Mouse (Mus musculus) heart, postnatal 36 days (tissue): Measurements from ENCODE around the gene Cend1. TPM values are rescaled to one million over a fixed set of nuclear protein-coding genes. Genes with fewer than 3 reads are reported as not detected.
A peak's percentile ranks its signal among the peaks of the same experiment; 100 is the strongest.

Source experiments
- DNase-seq, 2 experiments: peaks; one replicate each; pipeline ENCODE4 v3.0.0; 2021 to 2022
- intact Hi-C: fragments of 180-260 bp; cut with DNase I; formaldehyde crosslinking; loops from one replicate; pipeline ENCODE4 v1.15.1; 2025
- total RNA-seq, 2 experiments: library from RNA; stranded (reverse); gene quantifications; 2 replicates each; pipeline ENCODE4 v1.2.3; 2021

Gene Cend1
- total RNA-seq, 2 experiments from 2014 or later, result 0.80 to 1.5 TPM

DNA sequence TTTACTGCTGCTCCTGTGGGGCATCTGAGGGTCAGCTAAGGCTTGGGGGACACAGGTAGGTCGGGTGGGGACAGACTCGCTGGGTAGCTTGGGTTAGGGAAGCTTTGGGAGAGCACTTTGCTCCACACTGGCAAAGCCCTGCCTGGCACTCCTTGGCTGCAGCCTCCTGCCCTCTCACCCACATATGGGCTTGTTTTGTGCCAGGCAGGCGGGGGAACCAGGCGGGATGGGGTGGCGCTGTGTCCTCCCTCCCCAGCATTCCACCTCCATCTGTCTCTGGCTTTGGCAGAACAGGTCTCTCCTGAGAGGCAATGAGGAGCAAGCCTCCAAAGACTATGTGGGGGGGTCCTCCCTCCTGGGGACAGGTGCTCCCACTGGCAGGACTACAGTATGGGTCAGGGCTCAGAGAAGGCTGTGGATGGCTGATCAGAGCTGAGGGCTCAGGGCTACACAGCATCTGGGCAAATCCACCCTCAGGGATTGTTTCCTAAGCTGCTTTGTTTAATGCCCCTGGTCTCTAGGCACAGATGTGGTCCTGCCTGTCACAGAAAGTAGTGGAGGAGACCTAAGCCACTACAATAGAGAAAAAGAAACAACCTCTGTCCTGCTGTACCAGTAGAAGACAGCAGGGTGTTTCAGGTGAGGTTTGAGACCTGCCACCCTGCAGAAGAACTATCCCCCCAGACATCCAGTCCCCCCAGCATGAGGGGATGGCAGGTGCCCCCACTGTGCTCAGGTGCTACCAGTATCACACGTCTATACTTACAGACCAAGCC is 3.6 kb upstream of the Cend1 start:
- intact Hi-C loops, result no loop called here
- peak in 1 of 2 experiments; percentile 62 for DNase-seq

- intact Hi-C loops, result no loop called here
- peak in 1 of 2 experiments; percentile 58 for DNase-seq
These were observed 2.9 kb upstream of the Cend1 start for GRCm38 (mm10) chr7:141432186-141432611.

- intact Hi-C loops, result no loop called here
- no peak for DNase-seq
These were observed 2.3 kb upstream of the Cend1 start for GRCm38 (mm10) chr7:141431434-141432185.

GRCm38 (mm10) chr7:141430585-141431240 is 1.4 kb upstream of the Cend1 start:
- intact Hi-C loops, result no loop called here
- no peak for DNase-seq

- no peak for DNase-seq
- intact Hi-C loops, result no loop called here
These were observed 721 bp upstream of the Cend1 start for GRCm38 (mm10) chr7:141429840-141430584.

GRCm38 (mm10) chr7:141428701-141429100 is 590 bp downstream of the Cend1 start:
- intact Hi-C loops, result no loop called here
- no peak for DNase-seq

DNA sequence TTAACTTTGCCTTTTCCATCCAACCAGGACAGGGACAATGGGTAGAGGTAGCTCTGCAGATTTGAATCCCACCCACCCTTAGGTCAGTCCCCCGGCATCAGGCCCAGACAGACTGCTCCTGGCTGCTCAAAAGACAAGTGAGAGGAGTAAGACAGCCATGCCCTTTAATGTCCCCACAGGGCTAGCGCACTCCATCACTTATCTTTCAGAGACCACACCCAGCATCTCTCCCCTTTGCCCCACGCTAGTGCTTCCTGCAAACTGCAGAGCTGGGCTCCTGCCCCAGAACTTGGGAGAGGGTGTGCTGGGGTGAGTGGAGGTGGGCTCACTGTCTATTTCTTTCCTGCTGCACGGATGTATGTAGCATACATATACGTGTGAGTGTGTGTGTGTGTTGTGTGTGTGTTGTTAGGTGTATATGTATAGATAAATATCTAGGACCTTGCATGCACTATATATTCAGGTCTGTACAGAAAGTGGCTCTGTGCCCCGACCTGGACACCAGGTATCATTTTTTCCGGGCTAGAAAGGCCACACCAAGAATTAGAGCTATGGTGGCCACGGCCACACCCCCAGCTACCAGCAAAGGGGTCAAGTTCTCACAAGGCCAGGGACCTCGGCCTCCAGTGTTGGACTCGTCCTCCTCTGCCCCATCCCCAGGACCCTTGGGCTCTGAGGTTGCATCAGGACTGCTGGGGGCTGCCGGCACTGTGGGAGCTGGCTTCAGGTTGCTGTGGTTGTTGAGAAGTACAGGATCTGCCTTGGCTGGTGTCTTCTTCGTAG is 2.2 kb downstream of the Cend1 start:
- intact Hi-C loops, result no loop called here
- no peak for DNase-seq

GRCm38 (mm10) chr7:141423811-141424210 is 5.5 kb downstream of the Cend1 start:
- no peak for DNase-seq
- intact Hi-C loops, result no loop called here

DNA sequence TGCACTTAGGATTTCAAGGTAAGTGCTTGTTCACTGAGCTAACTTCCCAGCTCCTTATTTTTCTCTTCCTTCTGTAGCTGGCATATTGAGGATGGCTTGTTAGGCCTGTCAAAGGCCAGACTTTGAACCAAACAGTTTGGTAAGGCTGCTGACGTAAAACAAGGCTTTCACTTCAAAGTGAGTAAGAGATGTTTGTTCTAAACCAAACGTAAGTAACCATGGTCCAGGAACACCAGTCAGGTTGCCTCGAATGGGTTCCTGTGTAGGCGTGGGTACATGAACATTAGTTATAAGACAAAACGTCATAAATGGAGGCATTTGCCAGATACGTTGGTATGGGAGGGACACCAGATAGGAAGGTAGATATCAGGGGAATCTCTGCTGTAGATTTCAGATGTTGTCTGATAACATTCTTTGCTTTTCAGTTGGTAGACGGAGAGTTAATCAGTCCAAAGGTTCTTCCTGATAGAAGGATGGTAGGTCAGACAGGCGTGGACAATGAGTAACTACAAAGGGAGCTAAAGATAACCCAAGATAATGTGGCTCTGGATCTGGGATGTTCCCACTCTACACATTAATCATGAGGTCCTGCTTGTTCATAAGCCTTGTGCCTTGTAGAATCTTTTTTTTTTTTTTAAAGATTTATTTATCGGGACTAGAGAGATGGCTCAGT is 9.1 kb downstream of the Cend1 start:
- no peak for DNase-seq
- intact Hi-C loops, result no loop called here

GRCm38 (mm10) chr7:141418970-141419369 is 10.3 kb downstream of the Cend1 start:
- intact Hi-C loops, result no loop called here
- no peak for DNase-seq

DNA sequence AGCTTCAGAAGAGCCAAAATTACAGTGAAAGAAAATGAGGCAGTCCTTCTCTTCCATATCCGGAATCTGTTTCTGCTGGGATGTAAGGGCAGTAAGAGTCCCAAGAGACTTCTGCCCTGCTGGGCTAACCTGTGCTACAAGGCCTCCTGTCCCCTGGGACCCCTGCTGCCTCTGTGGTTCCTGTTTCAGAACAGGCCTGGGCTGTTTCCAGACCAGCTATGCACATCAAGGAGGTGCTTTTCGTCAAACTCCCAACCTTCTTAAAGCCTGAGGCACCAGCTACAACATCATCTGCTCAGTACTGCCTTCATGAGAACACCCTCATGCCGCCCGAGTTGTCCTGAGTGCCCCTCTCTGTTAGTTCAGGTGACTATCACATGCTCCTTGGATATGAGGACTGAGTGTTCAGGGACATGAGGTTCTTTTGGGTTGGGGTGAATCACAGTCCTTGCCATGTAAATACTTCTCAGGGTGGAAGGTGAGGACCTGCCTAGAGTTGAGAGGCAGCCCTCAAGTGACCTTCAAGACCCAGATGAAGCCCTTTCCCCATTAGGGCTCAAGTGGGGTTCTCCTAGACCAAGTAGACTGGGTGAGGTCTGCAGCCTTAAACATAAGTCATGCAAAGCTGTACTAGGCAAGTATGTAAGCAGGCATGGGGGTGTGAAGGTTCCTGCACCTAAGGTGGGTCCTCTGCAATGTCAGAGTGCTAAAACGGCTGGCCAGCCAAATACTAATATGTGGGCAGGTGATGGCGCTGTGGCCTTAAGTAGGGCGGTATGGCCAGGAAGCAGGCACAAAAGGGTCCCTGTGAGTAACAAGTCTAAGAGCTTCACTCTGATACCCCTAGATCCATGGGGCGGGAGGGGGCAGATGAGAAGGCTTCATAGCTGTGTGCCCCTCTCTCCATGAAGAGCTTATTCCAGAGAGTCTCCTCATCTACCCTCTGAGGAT is 11.3 kb downstream of the Cend1 start:
- intact Hi-C loops, result no loop called here
- DNase-seq, result no peak

DNA sequence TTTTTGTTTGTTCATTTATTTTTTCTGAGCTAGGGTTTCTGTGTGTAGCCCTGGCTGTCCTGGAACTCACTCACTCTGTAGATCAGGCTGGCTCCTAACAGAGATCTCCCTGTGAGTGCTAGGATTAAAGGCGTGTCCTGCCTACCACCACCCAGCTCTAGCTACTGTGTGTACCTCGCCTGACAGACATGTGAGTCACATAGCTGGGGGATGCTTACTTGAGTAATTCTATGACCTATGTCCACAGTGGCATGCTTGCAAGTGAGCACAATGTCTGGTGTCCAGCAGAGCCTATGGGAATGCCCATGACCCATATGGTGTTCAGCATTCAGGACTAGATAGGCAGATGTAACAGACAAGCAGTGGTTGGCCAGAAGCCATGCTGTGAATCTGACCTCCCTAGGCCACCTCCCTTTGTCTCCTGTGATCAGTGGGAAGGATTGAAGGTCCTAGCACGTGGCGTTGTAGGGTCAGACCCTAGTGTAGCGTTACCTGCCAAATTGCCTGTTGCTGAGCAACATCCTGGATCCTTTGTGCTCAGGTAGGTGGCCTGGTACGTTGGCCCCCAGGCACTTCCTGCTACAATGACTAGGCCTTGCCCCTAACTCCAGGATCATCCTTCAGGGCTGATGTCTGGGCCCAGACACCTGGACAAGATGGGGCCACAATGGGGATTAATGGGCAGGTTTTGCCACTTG is 13.0 kb downstream of the Cend1 start:
- intact Hi-C loops, result no loop called here
- no peak for DNase-seq

DNA sequence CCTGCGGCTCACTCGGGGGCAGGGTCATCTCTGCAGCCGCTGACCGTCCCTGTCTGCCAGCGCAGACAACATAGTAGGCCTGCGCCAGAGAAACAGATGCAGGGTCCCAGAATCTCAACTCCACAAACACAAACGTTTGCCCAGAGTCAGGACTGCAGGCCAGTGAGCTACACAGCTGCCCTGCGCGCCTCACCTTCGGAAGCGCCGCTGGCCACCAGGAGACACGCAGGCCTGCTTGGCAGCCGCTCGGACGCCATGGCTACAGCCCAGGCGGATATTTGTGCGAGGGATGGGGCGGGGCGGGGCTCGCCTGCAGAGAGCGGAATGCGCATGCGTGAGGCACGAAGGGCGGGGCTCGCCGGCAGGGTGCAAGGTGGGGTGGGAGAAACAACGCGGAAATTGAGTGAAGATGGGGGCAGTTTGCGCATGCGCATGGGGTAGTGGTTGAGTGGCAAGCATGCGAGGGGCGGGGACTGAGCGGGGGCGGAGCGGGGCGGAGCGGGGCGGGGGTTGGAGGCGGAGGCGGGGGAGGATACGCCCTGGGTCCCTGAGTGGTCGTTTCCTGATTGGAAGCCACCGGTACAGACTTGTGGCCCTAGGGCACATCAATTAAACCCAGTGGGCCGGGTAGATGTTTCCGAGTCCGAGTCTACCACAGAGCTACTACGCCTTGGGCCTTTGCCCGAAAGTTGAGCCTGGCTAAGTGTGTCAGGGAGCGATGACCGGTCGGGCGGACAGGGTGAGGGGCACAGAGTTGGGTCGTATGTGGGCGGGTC is 15.3 kb downstream of the Cend1 start, which contains the start of gene Gatd1:
Gene Gatd1, minus strand, starts transcription at position 328 of the 776 bp plus-strand sequence.
- DNase-seq, result peak; percentile 99
- intact Hi-C loops, result loop anchor here (5.0 kb wide), 1 partner anchor 43 kb away; the partner anchor contains the start of gene Pnpla2

- no peak for DNase-seq
- intact Hi-C loops, result loop anchor here (5.0 kb wide), 1 partner anchor 44 kb away; the partner anchor contains the start of gene Pnpla2
These were observed 16.0 kb downstream of the Cend1 start for GRCm38 (mm10) chr7:141413331-141413730.

- no peak for DNase-seq
- intact Hi-C loops, result loop anchor here (5.0 kb wide), 1 partner anchor 46 kb away; the partner anchor contains the start of gene Pnpla2
These were observed 17.6 kb downstream of the Cend1 start for GRCm38 (mm10) chr7:141411667-141412066.

DNA sequence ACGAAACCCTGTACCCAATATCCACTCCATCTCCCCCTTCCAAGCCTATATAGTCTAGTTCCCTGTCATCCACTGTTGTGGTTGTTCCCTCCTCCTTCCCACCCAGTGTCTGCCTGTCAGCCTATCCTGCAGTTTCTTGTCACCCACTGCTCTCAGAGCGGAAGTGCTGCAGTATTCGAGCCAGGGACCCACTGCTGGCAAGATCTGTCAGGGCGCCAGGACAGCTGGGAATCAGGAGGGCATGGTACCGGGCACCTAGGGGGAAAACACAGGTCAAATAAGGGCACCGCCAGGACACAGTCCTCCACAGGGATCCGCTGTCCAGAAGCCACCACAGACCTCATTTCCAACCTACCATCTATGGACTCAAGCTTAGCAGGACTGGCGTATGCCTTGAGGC is 18.7 kb downstream of the Cend1 start:
- intact Hi-C loops, result loop anchor here (5.0 kb wide), 1 partner anchor 47 kb away; the partner anchor contains the start of gene Pnpla2
- DNase-seq, result no peak
